Mouse (Mus musculus): ENCODE data around the gene Kcnd2. TPM values are rescaled to one million over a fixed set of nuclear protein-coding genes. Genes with fewer than 3 reads are reported as not detected.

Gene Kcnd2
- polyA plus RNA-seq, 1 experiment from 2014 or later: not detected

- Histone ChIP-seq H3K4me2 (ENCODE audit: low read depth, low read length) (no peak overlapping the region), H3K4me3 (ENCODE audit: low read depth, low read length) (no peak overlapping the region), H3K27me3 (ENCODE audit: insufficient read depth, low read length) (no peaks in the 10 kb centered on the region), H3K9ac (replicated peaks) (no peak overlapping the region), H3K9me3 (ENCODE audit: low read length) (no peaks in the 10 kb centered on the region), H3K27ac (ENCODE audit: low read depth) (no peak overlapping the region), H3K4me1 (ENCODE audit: insufficient read depth) (no peaks in the 10 kb centered on the region), H3K36me3 (replicated peaks; ENCODE audit: insufficient read depth, low read length) (no peaks in the 10 kb centered on the region)
- TF ChIP-seq CTCF (IDR thresholded peaks at IDR 0.05; ENCODE audit: low read depth) (no peak), EP300 (IDR thresholded peaks at IDR 0.05; ENCODE audit: low read depth) (no peak)
- no peak for DNase-seq
- WGBS (ENCODE audit: insufficient replicate concordance): 79% methylated on average over 4 of the region's 4 CpGs
- ATAC-seq: no peak
These were observed 176.5 kb downstream of the Kcnd2 start for GRCm38 (mm10) chr6:21391776-21392175.

GRCm38 (mm10) chr6:21413656-21414055, 198.4 kb downstream of the Kcnd2 start:
- Histone ChIP-seq H3K36me3 (replicated peaks; ENCODE audit: insufficient read depth, low read length) (no peaks in the 10 kb centered on the region), H3K4me1 (ENCODE audit: insufficient read depth) (no peaks in the 10 kb centered on the region), H3K27ac (ENCODE audit: low read depth) (no peak overlapping the region), H3K4me2 (ENCODE audit: low read depth, low read length) (no peak overlapping the region), H3K27me3 (ENCODE audit: insufficient read depth, low read length) (no peaks in the 10 kb centered on the region), H3K4me3 (ENCODE audit: low read depth, low read length) (no peak overlapping the region), H3K9me3 (ENCODE audit: low read length) (no peaks in the 10 kb centered on the region), H3K9ac (replicated peaks) (no peak overlapping the region)
- DNase-seq (no peak), ATAC-seq (no peak)
- TF ChIP-seq CTCF (IDR thresholded peaks at IDR 0.05; ENCODE audit: low read depth) (no peak), EP300 (IDR thresholded peaks at IDR 0.05; ENCODE audit: low read depth) (no peak)
- 61% methylated on average over 3 of the region's 3 CpGs for WGBS (ENCODE audit: insufficient replicate concordance)

- no peaks in the 10 kb centered on the region for H3K9me3 ChIP-seq (ENCODE audit: low read length)
- no peaks in the 10 kb centered on the region for H3K27me3 ChIP-seq (ENCODE audit: insufficient read depth, low read length)
- DNase-seq (no peak), ATAC-seq (no peak)
- 70% methylated on average over 6 of the region's 6 CpGs for WGBS (ENCODE audit: insufficient replicate concordance)
- H3K4me3 ChIP-seq (ENCODE audit: low read depth, low read length): no peak overlapping the region
- H3K4me1 ChIP-seq (ENCODE audit: insufficient read depth): no peaks in the 10 kb centered on the region
- no peaks in the 10 kb centered on the region for H3K36me3 ChIP-seq (replicated peaks; ENCODE audit: insufficient read depth, low read length)
- H3K9ac ChIP-seq (replicated peaks): no peak overlapping the region
- TF ChIP-seq CTCF (IDR thresholded peaks at IDR 0.05; ENCODE audit: low read depth) (no peak), EP300 (IDR thresholded peaks at IDR 0.05; ENCODE audit: low read depth) (no peak)
- no peak overlapping the region for H3K27ac ChIP-seq (ENCODE audit: low read depth)
- H3K4me2 ChIP-seq (ENCODE audit: low read depth, low read length): no peak overlapping the region
These were observed 202.9 kb downstream of the Kcnd2 start for GRCm38 (mm10) chr6:21418246-21418645.

- Histone ChIP-seq H3K4me1 (ENCODE audit: insufficient read depth) (no peaks in the 10 kb centered on the region), H3K9me3 (ENCODE audit: low read length) (no peaks in the 10 kb centered on the region), H3K27me3 (ENCODE audit: insufficient read depth, low read length) (no peaks in the 10 kb centered on the region), H3K36me3 (replicated peaks; ENCODE audit: insufficient read depth, low read length) (no peaks in the 10 kb centered on the region), H3K9ac (replicated peaks) (no peak overlapping the region), H3K4me2 (ENCODE audit: low read depth, low read length) (no peak overlapping the region), H3K4me3 (ENCODE audit: low read depth, low read length) (no peak overlapping the region), H3K27ac (ENCODE audit: low read depth) (no peak overlapping the region)
- 67% methylated on average over 4 of the region's 4 CpGs for WGBS (ENCODE audit: insufficient replicate concordance)
- DNase-seq (no peak), ATAC-seq (no peak)
- no peak for TF ChIP-seq EP300 (IDR thresholded peaks at IDR 0.05; ENCODE audit: low read depth)
These were observed 209.0 kb downstream of the Kcnd2 start for GRCm38 (mm10) chr6:21424202-21424785.

- TF ChIP-seq EP300 (IDR thresholded peaks at IDR 0.05; ENCODE audit: low read depth): no peak
- TF ChIP-seq CTCF (IDR thresholded peaks at IDR 0.05; ENCODE audit: low read depth): no peak
These were observed 215.8 kb downstream of the Kcnd2 start for GRCm38 (mm10) chr6:21431120-21431519.

GRCm38 (mm10) chr6:21464719-21465118, 249.4 kb downstream of the Kcnd2 start:
- no peaks in the 10 kb centered on the region for H3K36me3 ChIP-seq (replicated peaks; ENCODE audit: insufficient read depth, low read length)
- TF ChIP-seq EP300 (IDR thresholded peaks at IDR 0.05; ENCODE audit: low read depth) (no peak), CTCF (IDR thresholded peaks at IDR 0.05; ENCODE audit: low read depth) (no peak)
- H3K27me3 ChIP-seq (ENCODE audit: insufficient read depth, low read length): no peaks in the 10 kb centered on the region
- DNase-seq (no peak), ATAC-seq (no peak)
- H3K4me1 ChIP-seq (ENCODE audit: insufficient read depth): no peaks in the 10 kb centered on the region
- H3K9me3 ChIP-seq (ENCODE audit: low read length): no peaks in the 10 kb centered on the region
- H3K4me3 ChIP-seq (ENCODE audit: low read depth, low read length): no peak overlapping the region
- H3K9ac ChIP-seq (replicated peaks): no peak overlapping the region
- H3K4me2 ChIP-seq (ENCODE audit: low read depth, low read length): no peak overlapping the region
- no peak overlapping the region for H3K27ac ChIP-seq (ENCODE audit: low read depth)

More at GRCm38 (mm10) chr6:21431120-21431519, 215.8 kb downstream of the Kcnd2 start:
- Histone ChIP-seq H3K4me2 (ENCODE audit: low read depth, low read length) (no peak overlapping the region), H3K9me3 (ENCODE audit: low read length) (no peaks in the 10 kb centered on the region), H3K4me1 (ENCODE audit: insufficient read depth) (no peaks in the 10 kb centered on the region), H3K27me3 (ENCODE audit: insufficient read depth, low read length) (no peaks in the 10 kb centered on the region), H3K27ac (ENCODE audit: low read depth) (no peak overlapping the region), H3K36me3 (replicated peaks; ENCODE audit: insufficient read depth, low read length) (no peaks in the 10 kb centered on the region), H3K4me3 (ENCODE audit: low read depth, low read length) (no peak overlapping the region), H3K9ac (replicated peaks) (no peak overlapping the region)
- WGBS (ENCODE audit: insufficient replicate concordance): 85% methylated on average over 1 of the region's 1 CpGs
- no peak for DNase-seq
- ATAC-seq: no peak
